21 mouse cellular contexts compared by ENCODE assay signal in the genomic region with DNA sequence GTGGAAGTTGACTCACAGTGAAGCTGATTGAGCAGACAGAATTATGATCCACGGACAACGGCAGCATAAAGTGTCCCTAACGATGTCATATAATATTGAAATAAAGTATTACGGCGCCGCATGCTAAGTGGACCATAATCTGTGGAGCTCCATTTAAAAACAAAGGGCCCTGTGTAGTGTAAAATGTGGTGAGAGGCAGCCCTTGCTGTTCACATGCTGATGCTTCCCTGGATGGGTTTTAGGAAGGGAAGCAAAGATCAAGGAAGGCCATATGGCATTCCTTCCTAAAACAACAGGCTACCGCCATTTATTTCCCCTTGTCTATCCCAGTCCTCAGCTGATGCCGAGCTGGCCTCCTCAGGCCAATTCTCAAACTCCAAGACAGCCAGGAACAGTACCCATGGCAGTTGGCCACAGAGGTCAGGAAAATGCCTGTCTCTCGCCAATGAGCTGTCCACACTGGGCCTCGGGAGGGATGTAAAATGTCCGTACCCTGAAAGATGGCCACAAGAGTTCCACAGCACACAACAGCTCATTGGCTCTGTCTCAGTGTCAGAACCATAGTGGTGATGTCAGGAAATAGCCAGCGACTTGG.
DNase-seq lines count a peak whose midpoint lies in the region; ATAC-seq lines count a peak whose summit lies in the region.
"Had no signal": no experiment of that assay in that cellular context is flagged by ENCODE, and none has a peak within 500 bp of the region (broad histone marks: within the 10 kb centered on the region; RNA-seq: fewer than 3 reads in every experiment).

No protein-coding gene starts in this region.

- no peaks in the 10 kb centered on the region for H3K36me3 ChIP-seq in heart, embryonic 11.5 days (ENCODE audit: control insufficient read depth, insufficient read depth, low read length)
- no peaks in the 10 kb centered on the region for H3K36me3 ChIP-seq in midbrain, embryonic 13.5 days
- no peaks in the 10 kb centered on the region for H3K36me3 ChIP-seq in midbrain, embryonic 10.5 days
- no peaks in the 10 kb centered on the region for H3K36me3 ChIP-seq in hindbrain, embryonic 16.5 days (ENCODE audit: control insufficient read depth, insufficient read depth, low read length)
- H3K36me3 ChIP-seq in limb, embryonic 10.5 days, result no peaks in the 10 kb centered on the region
- H3K36me3 ChIP-seq: embryonic facial prominence, embryonic 13.5 days; limb, embryonic 13.5 days; liver, embryonic 13.5 days; midbrain, embryonic 12.5 days had no signal

- no peak overlapping the region for H3K4me2 ChIP-seq in heart, embryonic 11.5 days
- H3K4me2 ChIP-seq in midbrain, embryonic 13.5 days (replicated peaks), result no peak overlapping the region
- no peak overlapping the region for H3K4me2 ChIP-seq in hindbrain, embryonic 16.5 days (ENCODE audit: low read length)
- H3K4me2 ChIP-seq: embryonic facial prominence, embryonic 13.5 days; limb, embryonic 13.5 days; liver, embryonic 13.5 days; lung, embryonic 14.5 days; midbrain, embryonic 12.5 days had no signal

- no peaks in the 10 kb centered on the region for H3K9me3 ChIP-seq in heart, embryonic 11.5 days (replicated peaks; ENCODE audit: control insufficient read depth, low read length)
- no peaks in the 10 kb centered on the region for H3K9me3 ChIP-seq in midbrain, embryonic 13.5 days
- H3K9me3 ChIP-seq in midbrain, embryonic 10.5 days (replicated peaks), result no peaks in the 10 kb centered on the region
- no peaks in the 10 kb centered on the region for H3K9me3 ChIP-seq in hindbrain, embryonic 16.5 days (ENCODE audit: control insufficient read depth, low read length)
- H3K9me3 ChIP-seq in limb, embryonic 10.5 days (replicated peaks), result no peaks in the 10 kb centered on the region
- H3K9me3 ChIP-seq: embryonic facial prominence, embryonic 13.5 days; limb, embryonic 13.5 days; liver, embryonic 13.5 days; midbrain, embryonic 12.5 days had no signal

- no peak for ATAC-seq in heart, embryonic 11.5 days (replicated peaks; ENCODE audit: insufficient number of reproducible peaks, low FRiP score, low TSS enrichment)
- peak; percentile 34; the same call in 1 of the 2 replicates for ATAC-seq in midbrain, embryonic 13.5 days
- peak; percentile 77 for ATAC-seq in hindbrain, embryonic 16.5 days
- ATAC-seq: intestine, embryonic 16.5 days had no signal

- 84% methylated on average over 12 of the region's 12 CpGs for WGBS in heart, embryonic 11.5 days (ENCODE audit: insufficient replicate concordance)
- WGBS in midbrain, embryonic 13.5 days, result 72% methylated on average over 12 of the region's 12 CpGs
- 93% methylated on average over 12 of the region's 12 CpGs for WGBS in midbrain, embryonic 10.5 days
- 60% methylated on average over 12 of the region's 12 CpGs for WGBS in hindbrain, embryonic 16.5 days
- WGBS in limb, embryonic 10.5 days, result 82% methylated on average over 12 of the region's 12 CpGs

- no peak overlapping the region for H3K27ac ChIP-seq in heart, embryonic 11.5 days (ENCODE audit: low read depth, low read length)
- H3K27ac ChIP-seq in midbrain, embryonic 13.5 days, result 0 out of 2 replicates have a peak overlapping the region, but pooled peaks have one; percentile 41
- no peak overlapping the region for H3K27ac ChIP-seq in midbrain, embryonic 10.5 days (replicated peaks)
- H3K27ac ChIP-seq in hindbrain, embryonic 16.5 days (ENCODE audit: low read depth, low read length), result no peak overlapping the region
- no peak overlapping the region for H3K27ac ChIP-seq in limb, embryonic 10.5 days
- H3K27ac ChIP-seq: embryonic facial prominence, embryonic 13.5 days; gastrocnemius, adult 2 months; limb, embryonic 13.5 days; liver, embryonic 13.5 days; midbrain, embryonic 12.5 days had no signal

- H3K4me1 ChIP-seq in heart, embryonic 11.5 days (ENCODE audit: control insufficient read depth, insufficient read depth, low read length), result no peaks in the 10 kb centered on the region
- H3K4me1 ChIP-seq in midbrain, embryonic 13.5 days (replicated peaks), result peaks cover 17% of the 10 kb centered on the region
- no peaks in the 10 kb centered on the region for H3K4me1 ChIP-seq in midbrain, embryonic 10.5 days
- peaks cover 10% of the 10 kb centered on the region for H3K4me1 ChIP-seq in hindbrain, embryonic 16.5 days (ENCODE audit: control insufficient read depth, insufficient read depth, low read depth, low read length)
- 0 out of 2 replicates have a peak, but pooled peaks cover 3% of the 10 kb centered on the region for H3K4me1 ChIP-seq in limb, embryonic 10.5 days
- H3K4me1 ChIP-seq: embryonic facial prominence, embryonic 13.5 days; limb, embryonic 13.5 days; liver, embryonic 13.5 days had no signal

- no peak overlapping the region for H3K9ac ChIP-seq in heart, embryonic 11.5 days (ENCODE audit: low read depth, low read length)
- H3K9ac ChIP-seq in midbrain, embryonic 13.5 days (replicated peaks), result no peak overlapping the region
- no peak overlapping the region for H3K9ac ChIP-seq in hindbrain, embryonic 16.5 days (ENCODE audit: low read depth, low read length)
- H3K9ac ChIP-seq: embryonic facial prominence, embryonic 13.5 days; limb, embryonic 13.5 days; liver, embryonic 13.5 days; lung, embryonic 14.5 days; midbrain, embryonic 12.5 days had no signal

- H3K4me3 ChIP-seq in heart, embryonic 11.5 days (ENCODE audit: low read depth, low read length), result no peak overlapping the region
- H3K4me3 ChIP-seq in midbrain, embryonic 13.5 days (replicated peaks), result no peak overlapping the region
- no peak overlapping the region for H3K4me3 ChIP-seq in midbrain, embryonic 10.5 days
- H3K4me3 ChIP-seq in hindbrain, embryonic 16.5 days (ENCODE audit: low read length), result no peak overlapping the region
- H3K4me3 ChIP-seq in limb, embryonic 10.5 days, result no peak overlapping the region
- H3K4me3 ChIP-seq: embryonic facial prominence, embryonic 13.5 days; gastrocnemius, adult 2 months; limb, embryonic 13.5 days; liver, embryonic 13.5 days; midbrain, embryonic 12.5 days had no signal

- 0 out of 2 replicates have a peak, but pooled peaks cover 2% of the 10 kb centered on the region for H3K27me3 ChIP-seq in heart, embryonic 11.5 days (ENCODE audit: control insufficient read depth, insufficient read depth, low read length)
- H3K27me3 ChIP-seq in midbrain, embryonic 13.5 days, result peaks cover 3% of the 10 kb centered on the region; the same call in 1 of the 2 replicates
- H3K27me3 ChIP-seq in midbrain, embryonic 10.5 days (ENCODE audit: low read depth, poor library complexity, severe bottlenecking), result no peaks in the 10 kb centered on the region; the same call in 1 of the 2 replicates
- peaks cover 9% of the 10 kb centered on the region for H3K27me3 ChIP-seq in hindbrain, embryonic 16.5 days (replicated peaks; ENCODE audit: control insufficient read depth, insufficient read depth, low read length)
- H3K27me3 ChIP-seq in limb, embryonic 10.5 days (ENCODE audit: low read depth, poor library complexity, severe bottlenecking), result peaks cover 3% of the 10 kb centered on the region; the same call in 1 of the 2 replicates
- H3K27me3 ChIP-seq: embryonic facial prominence, embryonic 13.5 days; limb, embryonic 13.5 days; liver, embryonic 13.5 days had no signal

- intact Hi-C loops in heart, postnatal 10 days (cut with DNase I), result no loop called here

- DNase-seq in cerebellum, postnatal 10 days, result peak; percentile 84 to 90
- no peak for DNase-seq in cerebellum, adult 9-10 months
- DNase-seq in heart, postnatal 10 days, result peak; percentile 1 to 14
- no peak for DNase-seq in midbrain, embryonic 10.5 days (ENCODE audit: low spot score)
- no peak for DNase-seq in limb, embryonic 10.5 days (ENCODE audit: low spot score)
- DNase-seq: adrenal gland, adult 2 months; cerebellum, adult 8-10 months; gastrocnemius, adult 2 months; kidney, postnatal 4 days; layer of hippocampus, adult 9-11 months; liver, embryonic 13.5 days; lung, embryonic 14.5 days; lung, postnatal 36 days; thymus, postnatal 14 days had no signal

Comparison
In these comparisons a context has a peak if more than half of its experiments do, and no peak if none do; other contexts are left out.
1. DNase-seq: peak in cerebellum, postnatal 10 days (2 of 2) and heart, postnatal 10 days (2 of 2); none in cerebellum, adult 9-10 months (single experiment), midbrain, embryonic 10.5 days (single experiment) and limb, embryonic 10.5 days (single experiment).